Mouse (Mus musculus): Measurements from ENCODE around the gene H3f3a.

The H3f3a gene

GRCm38 (mm10) chr1:180756711-180757110, 57.0 kb downstream of the H3f3a start:
- no peak for DNase-seq

GRCm38 (mm10) chr1:180754376-180754775, 59.4 kb downstream of the H3f3a start:
- no peak for DNase-seq

- DNase-seq, result no peak
Measured at GRCm38 (mm10) chr1:180752115-180752514, 61.6 kb downstream of the H3f3a start.
